Mouse (Mus musculus): ENCODE results near the gene Ankef1.

The Ankef1 gene

GRCm38 (mm10) chr2:136601206-136601605 is 99.5 kb downstream of the Ankef1 start:
- DNase-seq = no peak
